Mouse (Mus musculus) small intestine, adult 2 months (tissue): ENCODE measurements around the gene Dnal1.

Source experiments
- CTCF ChIP-seq: fragments of 200-500 bp; IDR thresholded peaks from 2 replicates; pipeline ENCODE4 v1.5.1; 2012; ENCODE audit warnings: low read depth, mild to moderate bottlenecking, control low read depth, inconsistent platforms, low read length, moderate library complexity, mixed read lengths; ENCODE audit not compliant: insufficient replicate concordance, insufficient read length; ENCODE audit errors: extremely low read depth
- POLR2A ChIP-seq: fragments of 200-500 bp; IDR thresholded peaks from 2 replicates; pipeline ENCODE4 v1.6.1; 2012; ENCODE audit warnings: low read depth, mild to moderate bottlenecking, control low read depth, inconsistent platforms, low read length, moderate library complexity

DNA sequence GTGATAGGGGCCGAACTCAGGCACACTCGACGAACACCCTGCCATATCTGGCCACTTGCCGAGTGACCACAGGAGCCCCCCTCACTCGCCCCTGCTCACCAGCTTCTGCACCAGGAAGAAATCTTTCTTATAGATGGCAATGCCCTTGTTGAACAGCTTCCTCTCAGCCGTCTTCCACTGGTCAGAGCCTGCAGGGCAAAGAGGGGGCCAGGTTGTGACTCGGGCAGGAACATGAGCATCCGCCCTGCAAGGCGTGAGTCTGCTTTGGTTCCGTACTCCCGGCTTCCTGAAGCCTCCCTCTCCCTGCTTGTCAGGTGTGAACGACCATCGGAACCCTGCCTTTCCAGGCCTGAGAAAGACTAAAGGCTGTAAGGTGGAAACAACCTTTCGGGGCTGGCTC lies 44.0 kb downstream of the Dnal1 start:
- no peak for TF ChIP-seq POLR2A
- no peak for TF ChIP-seq CTCF
